Mouse (Mus musculus) monocyte, adult 5-6 weeks (primary cell): ENCODE results near the gene Pycard. TPM values are rescaled to one million over a fixed set of nuclear protein-coding genes. Genes with fewer than 3 reads are reported as not detected.
"Not testable (repeated sequence)": the region's sequence is repeated elsewhere in the genome, so short reads cannot be mapped to it uniquely, and the experiment has no call there.

Experiments used
- ATAC-seq: fragments of 153-309, 156-312 bp; replicated peaks from 2 replicates; pipeline ENCODE4 v1.8.0; 2017; ENCODE audit warnings: mild to moderate bottlenecking; ENCODE audit not compliant: low TSS enrichment, insufficient number of reproducible peaks, severe bottlenecking, poor library complexity, low FRiP score
- total RNA-seq: library from RNA; stranded (forward); fragments of 200-1000, 200-491, 200-594 nt; gene quantifications from 3 replicates; pipeline ENCODE4 v1.2.3, GENCODE M21; 2017

The Pycard gene
- 65.7 to 90.8 TPM (median 79.5 TPM) in 3 replicates for total RNA-seq

GRCm38 (mm10) chr7:127993341-127993977, at the start of gene Pycard:
TSS of gene Pycard (minus strand) at chr7:127993867.
- ATAC-seq: peak; percentile 54

GRCm38 (mm10) chr7:128042161-128042820, 48.6 kb upstream of the Pycard start:
- ATAC-seq: peak; percentile 27; the same call in 1 of the 2 replicates

- no peak for ATAC-seq
These were observed 39.9 kb upstream of the Pycard start for GRCm38 (mm10) chr7:128033616-128034015.

- no peak for ATAC-seq
These were observed 39.3 kb upstream of the Pycard start for GRCm38 (mm10) chr7:128032989-128033293.

GRCm38 (mm10) chr7:128032290-128032988, 38.8 kb upstream of the Pycard start:
- no peak for ATAC-seq

- no peak for ATAC-seq
These were observed 37.8 kb upstream of the Pycard start for GRCm38 (mm10) chr7:128031403-128031976.

- ATAC-seq: peak; percentile 66
These were observed 31.7 kb upstream of the Pycard start for GRCm38 (mm10) chr7:128025381-128025780.

GRCm38 (mm10) chr7:128024932-128025331, 31.3 kb upstream of the Pycard start:
- ATAC-seq: no peak

- ATAC-seq: peak; percentile 32; the same call in 1 of the 2 replicates
These were observed 30.7 kb upstream of the Pycard start for GRCm38 (mm10) chr7:128024364-128024763.

- no peak for ATAC-seq
These were observed 29.9 kb upstream of the Pycard start for GRCm38 (mm10) chr7:128023565-128023964.

GRCm38 (mm10) chr7:128022974-128023373, 29.3 kb upstream of the Pycard start:
- ATAC-seq: no peak; the same call in 1 of the 2 replicates

- ATAC-seq: 0 out of 2 replicates have a peak, but pooled peaks have one; percentile 50
These were observed 25.5 kb upstream of the Pycard start for GRCm38 (mm10) chr7:128019187-128019586.

- no peak for ATAC-seq
These were observed 24.6 kb upstream of the Pycard start for GRCm38 (mm10) chr7:128018275-128018674.

GRCm38 (mm10) chr7:128016650-128017049, 23.0 kb upstream of the Pycard start:
- ATAC-seq: no peak

GRCm38 (mm10) chr7:128016134-128016533, 22.5 kb upstream of the Pycard start:
- ATAC-seq: not testable (repeated sequence)

- ATAC-seq: no peak
These were observed 19.4 kb upstream of the Pycard start for GRCm38 (mm10) chr7:128013116-128013515.

GRCm38 (mm10) chr7:128012136-128012780, 18.6 kb upstream of the Pycard start:
- no peak for ATAC-seq

- no peak for ATAC-seq
These were observed 16.2 kb upstream of the Pycard start for GRCm38 (mm10) chr7:128009715-128010340.

- no peak for ATAC-seq
These were observed 12.5 kb upstream of the Pycard start for GRCm38 (mm10) chr7:128006193-128006592.
